Mouse (Mus musculus) cerebellum, adult 11 months (tissue): ENCODE measurements around the gene Tm9sf1.

Experiments
- DNase-seq: peaks from one replicate; pipeline ENCODE4 v3.0.0; 2022

Tm9sf1 gene

DNA sequence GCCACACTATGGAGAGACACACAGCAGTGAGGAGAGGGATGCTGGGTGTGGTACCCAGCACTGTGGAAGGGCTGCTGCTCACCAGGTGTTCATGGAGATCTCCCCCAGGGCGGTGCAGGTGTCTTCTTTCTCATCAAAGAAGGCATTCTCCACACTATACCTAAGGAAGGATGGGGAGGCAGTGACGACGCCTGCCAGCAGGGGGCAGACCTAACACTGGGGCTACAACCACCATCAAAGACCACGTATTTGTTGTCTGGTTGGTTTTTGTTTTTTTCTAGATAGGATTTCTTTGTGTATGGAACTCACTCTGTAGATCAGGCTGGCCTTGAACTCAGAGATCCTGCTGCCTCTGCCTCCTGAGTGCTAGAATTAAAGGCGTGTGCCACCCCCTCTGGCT lies 14.3 kb downstream of the Tm9sf1 start:
- no peak for DNase-seq

DNA sequence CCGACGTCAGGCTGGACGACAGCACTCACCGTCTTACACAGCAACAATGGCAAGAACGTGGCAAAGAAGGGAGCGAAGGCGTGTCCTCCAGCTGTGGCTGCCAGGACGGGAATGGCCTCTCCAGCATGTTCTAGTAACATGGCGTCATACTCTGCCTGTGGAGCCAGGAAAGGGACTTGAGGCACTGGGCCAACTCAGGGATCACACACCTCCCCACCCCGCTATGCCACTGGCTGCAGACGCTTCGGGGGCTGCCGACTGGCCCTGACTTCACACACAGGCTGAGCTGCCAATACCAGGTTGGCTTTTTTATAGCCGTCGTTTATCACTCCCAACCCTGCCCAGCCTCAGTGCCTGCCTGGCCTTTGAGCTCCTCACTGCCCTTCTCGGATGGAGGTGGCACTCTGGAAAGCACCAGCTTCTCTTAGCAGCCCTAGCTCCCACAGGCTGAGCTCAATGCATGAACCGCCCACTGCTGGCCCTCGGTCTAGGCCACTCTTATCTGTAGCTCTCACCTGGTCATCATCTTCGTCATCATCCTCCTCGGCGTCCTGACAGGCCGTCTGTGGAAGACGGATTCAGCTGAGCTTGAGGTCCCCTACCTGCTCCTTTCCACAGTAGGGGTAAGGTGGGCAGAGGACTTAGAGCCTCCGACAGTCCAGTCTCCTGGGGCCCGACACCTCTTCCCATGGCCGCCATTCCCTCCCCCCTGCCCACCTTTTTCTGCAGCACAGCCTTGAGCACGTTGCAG lies 15.4 kb downstream of the Tm9sf1 start:
- DNase-seq, result no peak

- peak; percentile 26 for DNase-seq
These were observed 25.0 kb downstream of the Tm9sf1 start for GRCm38 (mm10) chr14:55618486-55619195.

- DNase-seq, result peak; percentile 63
These were observed 25.8 kb downstream of the Tm9sf1 start, which contains the start of gene Rec8 for GRCm38 (mm10) chr14:55617822-55618221. Gene Rec8 (plus strand): TSS chr14:55618037.

GRCm38 (mm10) chr14:55616844-55617243 lies 26.8 kb downstream of the Tm9sf1 start:
- DNase-seq, result no peak

GRCm38 (mm10) chr14:55615876-55616275 lies 27.7 kb downstream of the Tm9sf1 start:
- DNase-seq, result no peak

GRCm38 (mm10) chr14:55614565-55615178 lies 28.9 kb downstream of the Tm9sf1 start:
- no peak for DNase-seq

DNA sequence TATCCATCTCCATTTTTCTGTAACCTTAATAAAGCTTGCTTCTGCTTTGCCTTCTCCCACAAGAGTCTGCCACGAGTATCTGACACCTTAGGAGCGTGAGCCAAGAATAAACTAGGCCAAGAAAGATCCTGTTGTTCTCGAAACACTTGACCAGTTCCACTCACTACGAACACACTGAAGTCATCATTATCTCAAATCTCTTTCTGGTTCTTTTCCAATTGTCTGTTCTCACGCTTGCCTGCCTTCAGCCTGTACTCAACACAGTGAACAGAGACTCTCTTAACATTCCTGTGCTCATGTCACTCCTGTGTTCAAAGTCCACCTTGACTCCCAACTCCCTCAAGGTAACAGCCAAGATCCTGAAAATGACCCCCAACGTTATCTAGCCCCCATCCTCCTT lies 30.3 kb downstream of the Tm9sf1 start:
- no peak for DNase-seq

DNA sequence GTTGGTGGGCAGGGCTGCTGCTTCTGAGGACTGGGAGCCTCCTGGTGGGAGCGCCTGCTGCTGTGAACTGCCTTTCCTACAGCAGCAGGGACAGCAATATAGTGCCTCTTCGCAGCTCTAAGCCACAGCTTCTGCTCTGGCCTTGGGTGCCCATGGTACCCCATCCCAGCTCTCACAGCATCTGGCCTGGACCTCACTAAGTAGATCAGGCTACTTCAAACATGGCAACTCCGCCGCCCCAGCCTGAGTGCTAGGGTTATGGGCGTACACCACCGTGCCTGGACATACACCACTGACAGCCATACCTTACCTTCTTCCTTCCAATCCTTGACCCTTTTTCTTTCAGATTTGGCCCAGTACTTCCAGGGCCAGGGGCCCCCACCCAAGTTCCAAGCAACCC lies 35.3 kb downstream of the Tm9sf1 start:
- no peak for DNase-seq

DNA sequence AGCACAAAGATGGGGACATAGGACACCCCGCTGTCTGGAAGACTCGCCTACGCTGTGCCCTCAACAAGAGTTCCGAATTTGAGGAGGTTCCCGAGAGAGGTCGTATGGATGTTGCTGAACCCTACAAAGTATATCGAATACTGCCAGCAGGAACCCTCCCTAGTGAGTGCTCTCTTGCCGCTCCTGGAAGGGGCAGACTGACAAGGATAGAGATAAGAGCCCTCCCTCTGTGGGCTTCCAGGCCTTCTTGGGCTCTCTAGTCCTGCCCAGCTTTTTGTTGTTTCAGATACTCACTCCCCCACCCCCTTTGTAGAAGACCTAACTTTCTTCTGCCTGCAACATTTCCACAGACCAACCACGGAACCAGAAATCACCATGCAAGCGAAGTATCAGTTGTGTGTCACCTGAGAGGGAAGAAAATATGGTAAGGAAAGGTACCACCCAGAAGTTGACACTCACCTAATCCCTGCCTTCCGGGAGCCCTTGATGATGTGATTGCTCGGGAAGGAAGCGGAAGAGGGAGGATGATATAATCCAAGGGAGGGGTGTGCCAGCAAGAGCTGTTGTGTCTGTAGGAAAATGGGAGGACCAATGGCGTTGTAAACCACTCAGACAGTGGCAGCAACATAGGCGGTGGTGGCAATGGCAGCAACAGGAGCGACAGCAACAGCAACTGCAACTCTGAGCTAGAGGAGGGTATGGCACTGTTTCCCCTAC lies 37.7 kb downstream of the Tm9sf1 start:
- DNase-seq, result no peak

DNA sequence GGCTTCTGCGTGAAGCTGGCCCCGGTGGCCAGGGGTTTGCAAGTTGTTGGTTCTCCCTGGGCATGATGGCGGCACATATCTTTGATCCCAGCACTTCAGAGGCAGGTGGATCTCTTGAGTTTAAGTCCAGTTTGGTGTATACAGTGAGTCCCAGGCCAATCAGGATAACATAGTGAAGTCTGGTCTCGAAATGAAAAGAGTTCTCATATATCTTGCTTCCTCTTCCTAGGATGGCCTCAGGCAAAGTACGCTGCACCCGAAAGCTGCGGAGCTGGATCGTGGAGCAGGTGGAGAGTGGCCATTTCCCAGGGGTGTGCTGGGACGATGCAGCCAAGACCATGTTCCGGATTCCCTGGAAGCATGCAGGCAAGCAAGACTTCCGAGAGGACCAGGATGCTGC lies 38.8 kb downstream of the Tm9sf1 start:
- DNase-seq, result no peak

- peak; percentile 79 for DNase-seq
These were observed 39.7 kb downstream of the Tm9sf1 start for GRCm38 (mm10) chr14:55603633-55604576.

GRCm38 (mm10) chr14:55603271-55603632 lies 40.4 kb downstream of the Tm9sf1 start, which contains the start of gene Irf9:
Gene Irf9 (plus strand): TSS chr14:55603571.
- DNase-seq, result no peak

DNA sequence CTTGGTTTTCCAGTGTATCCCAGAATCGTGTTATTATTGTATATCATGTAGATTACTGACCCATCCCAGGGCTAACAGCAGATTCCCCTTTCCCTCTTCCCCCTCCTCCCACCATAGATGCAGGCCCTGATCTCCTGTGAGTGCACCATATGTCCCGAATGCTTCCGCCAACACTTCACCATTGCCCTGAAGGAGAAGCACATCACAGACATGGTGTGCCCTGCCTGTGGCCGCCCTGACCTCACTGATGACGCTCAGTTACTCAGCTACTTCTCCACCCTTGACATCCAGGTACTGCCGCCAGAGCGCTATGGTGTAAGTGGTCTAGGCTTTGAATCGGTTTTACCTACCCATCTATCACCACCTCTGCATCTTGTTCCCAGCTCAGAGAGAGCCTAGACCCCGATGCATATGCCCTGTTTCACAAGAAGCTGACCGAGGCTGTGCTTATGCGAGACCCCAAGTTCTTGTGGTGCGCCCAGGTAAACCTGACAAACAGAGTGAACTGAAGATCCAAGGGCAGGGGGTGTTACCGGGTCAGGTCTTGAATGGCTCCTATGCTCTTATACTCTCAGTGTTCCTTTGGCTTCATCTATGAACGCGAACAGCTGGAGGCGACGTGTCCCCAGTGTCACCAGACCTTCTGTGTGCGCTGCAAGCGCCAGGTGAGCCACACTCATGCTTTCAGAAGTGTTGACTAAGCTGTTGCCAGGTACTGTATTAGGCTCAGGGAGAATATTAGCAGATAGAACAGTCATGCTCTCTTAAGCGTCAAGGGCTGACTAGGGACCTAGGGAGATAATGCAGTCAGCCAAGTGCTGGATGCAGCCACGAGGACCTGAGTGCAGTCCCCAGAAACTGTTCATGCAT lies 44.9 kb downstream of the Tm9sf1 start:
- no peak for DNase-seq

DNA sequence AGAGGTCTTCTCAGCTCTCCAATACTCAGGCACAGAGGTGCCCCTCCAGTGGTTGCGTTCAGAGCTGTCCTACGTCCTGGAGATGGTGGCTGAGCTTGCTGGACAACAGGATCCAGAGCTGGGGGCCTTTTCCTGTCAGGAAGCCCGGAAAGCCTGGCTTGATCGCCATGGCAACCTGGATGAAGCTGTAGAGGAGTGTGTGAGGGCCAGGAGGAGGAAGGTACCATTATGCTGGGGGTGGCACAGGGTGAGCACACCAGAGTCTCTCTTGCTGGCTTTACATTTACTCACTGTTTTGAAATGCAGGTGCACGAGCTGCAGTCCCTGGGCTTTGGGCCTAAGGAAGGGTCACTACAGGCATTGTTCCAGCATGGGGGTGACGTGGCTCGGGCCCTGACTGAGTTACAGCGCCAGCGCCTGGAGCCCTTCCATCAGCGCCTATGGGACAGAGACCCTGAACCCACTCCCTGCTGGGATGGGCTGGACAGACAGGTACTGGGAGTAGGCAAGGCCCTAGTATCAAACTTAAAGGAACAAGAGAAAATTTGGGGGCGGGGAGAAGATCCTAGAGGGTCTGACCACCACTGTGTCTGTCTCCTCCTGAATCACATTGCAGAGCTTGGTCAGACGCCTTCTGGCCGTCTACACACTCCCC lies 47.4 kb downstream of the Tm9sf1 start:
- no peak for DNase-seq

DNA sequence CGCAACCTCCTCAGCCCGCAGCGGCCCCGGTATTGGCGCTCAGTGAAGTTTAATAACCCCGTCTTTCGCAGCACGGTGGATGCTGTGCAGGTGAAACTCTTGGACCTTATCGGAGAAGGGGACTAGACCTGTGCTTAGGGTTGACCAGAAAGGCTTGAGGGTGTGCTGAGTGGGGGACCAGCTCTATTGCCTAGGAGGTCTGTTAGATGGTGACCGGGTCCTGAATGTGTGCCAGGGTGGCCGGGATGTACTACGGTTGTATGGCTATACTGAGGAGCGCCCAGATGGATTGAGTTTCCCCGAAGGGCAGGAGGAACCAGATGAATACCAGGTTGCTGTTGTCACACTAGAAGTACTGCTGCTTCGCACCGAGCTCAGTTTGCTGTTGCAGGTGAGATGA lies 51.4 kb downstream of the Tm9sf1 start:
- peak; percentile 45 for DNase-seq

GRCm38 (mm10) chr14:55591331-55591891 lies 52.2 kb downstream of the Tm9sf1 start, which contains the start of gene Rnf31:
Gene Rnf31 (plus strand): TSS chr14:55591708.
- DNase-seq, result peak; percentile 89

DNA sequence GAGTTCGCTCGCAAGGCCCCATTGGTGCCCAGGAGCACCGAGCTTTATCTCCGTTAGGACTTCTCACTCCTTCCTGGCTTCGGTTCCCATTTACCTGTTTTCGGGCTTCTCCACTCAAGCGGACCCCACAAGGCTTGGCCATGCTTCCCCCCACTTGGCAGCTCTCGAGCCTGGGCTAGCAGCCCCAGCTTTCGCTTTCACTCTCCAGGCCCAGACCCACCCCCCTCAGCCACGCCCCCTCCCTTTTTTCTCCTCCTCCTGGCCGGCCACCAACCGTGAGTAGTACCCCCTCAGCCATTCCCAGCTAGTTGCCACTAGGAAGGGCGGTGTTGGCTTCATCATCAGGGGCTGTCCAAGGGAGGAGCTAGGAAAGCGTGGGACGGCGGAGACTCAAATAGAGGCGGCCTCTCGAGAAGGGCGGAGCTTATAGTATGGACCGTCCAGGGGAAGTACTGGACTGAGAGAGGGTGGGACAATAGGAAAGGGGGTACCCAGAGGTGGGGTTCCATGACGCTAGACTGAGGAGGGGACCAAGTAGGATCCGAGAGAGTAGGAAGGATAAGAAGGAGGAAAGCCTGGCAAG lies 52.8 kb downstream of the Tm9sf1 start, which contains the start of gene Psme2:
Gene Psme2 (minus strand): TSS at position 366 of the 583 bp plus-strand sequence.
- DNase-seq, result peak; percentile 73

- no peak for DNase-seq
These were observed 53.7 kb downstream of the Tm9sf1 start for GRCm38 (mm10) chr14:55589771-55590448.
